Mouse (Mus musculus) adrenal gland, postnatal 10 days (tissue): ENCODE data around the gene Gm11034. TPM values are rescaled to one million over a fixed set of nuclear protein-coding genes. Genes with fewer than 3 reads are reported as not detected.
A peak's percentile ranks its signal among the peaks of the same experiment; 100 is the strongest.

Source experiments
- DNase-seq: peaks from one replicate; pipeline ENCODE4 v3.0.0; 2021; ENCODE audit warnings: mixed read lengths
- total RNA-seq, 2 experiments: library from RNA; stranded (reverse); gene quantifications; 2 replicates each; pipeline ENCODE4 v1.2.3; 2021

Gm11034 gene
- total RNA-seq, 2 experiments from 2014 or later: not detected

DNA sequence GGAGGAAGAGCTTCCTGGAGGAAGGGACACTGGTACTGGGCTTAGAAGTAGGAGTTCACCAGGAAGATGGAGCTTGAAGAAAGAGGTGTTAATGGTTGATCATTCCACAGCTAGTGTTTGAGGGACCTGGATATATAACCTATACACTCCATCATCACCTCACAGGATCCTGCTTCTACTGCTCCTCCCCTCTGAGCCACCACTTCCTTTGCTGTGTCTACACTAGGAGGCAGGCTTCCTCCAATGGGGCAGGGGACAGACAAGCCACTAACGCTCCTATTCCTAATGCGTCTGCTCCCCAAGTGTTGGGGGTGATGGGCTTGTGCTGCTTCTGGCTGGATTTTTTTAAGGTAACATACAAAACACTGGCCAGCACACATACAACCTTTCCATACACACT is 2.7 kb downstream of the Gm11034 start:
- DNase-seq: no peak

DNA sequence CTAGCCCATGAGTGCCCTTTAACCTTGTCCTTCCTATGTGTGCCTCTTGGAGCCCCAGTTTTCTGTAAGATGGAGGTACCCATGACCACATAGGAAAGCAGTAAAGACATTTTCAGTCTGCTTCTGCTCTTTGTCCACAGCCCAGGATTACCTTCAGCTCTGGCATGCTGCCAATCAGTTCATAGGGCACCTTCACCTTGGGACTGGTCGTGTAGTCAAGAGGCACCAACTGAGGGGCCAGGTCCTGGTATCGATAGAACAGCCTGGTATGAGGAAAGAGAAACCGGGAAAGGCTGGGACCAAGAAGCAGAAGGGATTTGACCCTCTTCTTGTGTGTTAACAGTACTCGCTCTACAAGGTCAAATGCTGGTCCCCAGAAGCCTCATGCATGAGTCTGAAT is 3.2 kb downstream of the Gm11034 start:
- DNase-seq: no peak

DNA sequence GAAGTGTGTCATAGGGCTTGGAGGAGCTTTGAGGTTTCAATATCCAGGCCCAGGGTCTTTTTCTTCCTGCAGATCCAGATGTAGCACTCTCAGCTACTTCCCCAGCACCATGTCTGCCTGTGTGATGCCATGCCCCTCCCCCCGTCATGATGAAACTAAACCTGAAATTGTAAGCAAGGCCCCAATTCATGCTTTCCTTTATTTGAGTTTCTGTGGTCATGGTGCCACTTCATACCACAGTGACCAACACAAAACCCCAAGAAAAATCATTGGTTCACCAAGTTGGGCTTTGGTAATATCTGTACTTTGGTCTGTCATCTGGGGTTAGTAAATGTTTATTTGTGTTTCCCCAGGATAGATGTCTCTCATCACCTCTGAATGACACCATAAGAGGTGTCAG is 4.9 kb downstream of the Gm11034 start:
- no peak for DNase-seq

DNA sequence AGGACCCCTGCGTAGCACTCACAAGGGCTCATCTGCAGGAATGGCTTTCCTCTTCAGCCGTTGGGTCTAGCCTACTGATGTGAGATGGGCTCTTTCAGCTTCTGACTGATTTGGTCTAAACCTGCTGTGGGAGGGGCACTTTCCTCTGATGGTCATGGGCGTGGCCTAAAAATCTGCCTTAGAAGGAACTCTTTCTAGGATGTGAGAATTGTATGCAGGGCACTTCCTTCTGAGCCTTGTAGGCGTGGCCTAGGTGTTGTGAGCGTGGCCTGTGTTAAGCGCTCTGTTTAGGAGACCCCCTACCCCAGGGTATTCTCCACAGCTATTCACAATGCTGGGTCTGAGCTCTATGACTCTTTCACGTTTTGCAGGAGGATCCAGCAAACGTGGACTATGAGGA is 15.4 kb downstream of the Gm11034 start:
- DNase-seq: no peak

DNA sequence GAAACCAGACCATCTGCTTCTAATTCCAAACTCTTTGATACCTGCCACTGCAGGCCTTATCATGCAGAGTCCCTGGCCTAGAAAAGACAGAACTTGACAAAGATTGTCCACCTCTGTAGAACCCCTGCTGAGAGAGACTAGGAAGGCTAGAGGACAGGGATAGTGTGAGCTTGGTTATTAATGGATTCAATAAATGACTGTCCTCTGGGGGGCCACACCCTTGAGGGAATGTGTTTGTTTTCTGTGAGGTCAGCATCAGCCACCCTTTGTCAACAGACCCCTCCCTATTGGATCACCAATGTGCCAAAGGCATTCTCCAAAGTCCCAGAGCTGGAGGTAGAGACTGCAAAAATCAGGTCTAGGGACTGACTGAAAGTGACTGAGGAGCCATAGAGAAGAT is 21.4 kb downstream of the Gm11034 start:
- DNase-seq: no peak

DNA sequence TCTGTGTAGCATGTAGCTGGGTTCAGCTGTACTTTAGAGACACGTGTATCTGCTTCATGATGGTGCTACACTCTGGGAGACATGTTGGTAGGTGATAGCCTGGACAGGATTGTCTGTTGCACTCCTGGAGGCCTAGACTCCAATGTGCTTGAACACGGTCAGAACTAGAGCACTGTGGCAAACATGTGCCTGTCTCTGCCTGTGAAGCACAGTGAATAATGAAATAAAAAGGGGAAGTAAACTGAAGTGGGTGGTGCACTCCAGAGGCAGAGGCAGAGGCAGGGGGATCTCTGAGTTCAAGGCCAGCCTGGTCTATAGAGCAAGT is 23.3 kb downstream of the Gm11034 start:
- DNase-seq: no peak

DNA sequence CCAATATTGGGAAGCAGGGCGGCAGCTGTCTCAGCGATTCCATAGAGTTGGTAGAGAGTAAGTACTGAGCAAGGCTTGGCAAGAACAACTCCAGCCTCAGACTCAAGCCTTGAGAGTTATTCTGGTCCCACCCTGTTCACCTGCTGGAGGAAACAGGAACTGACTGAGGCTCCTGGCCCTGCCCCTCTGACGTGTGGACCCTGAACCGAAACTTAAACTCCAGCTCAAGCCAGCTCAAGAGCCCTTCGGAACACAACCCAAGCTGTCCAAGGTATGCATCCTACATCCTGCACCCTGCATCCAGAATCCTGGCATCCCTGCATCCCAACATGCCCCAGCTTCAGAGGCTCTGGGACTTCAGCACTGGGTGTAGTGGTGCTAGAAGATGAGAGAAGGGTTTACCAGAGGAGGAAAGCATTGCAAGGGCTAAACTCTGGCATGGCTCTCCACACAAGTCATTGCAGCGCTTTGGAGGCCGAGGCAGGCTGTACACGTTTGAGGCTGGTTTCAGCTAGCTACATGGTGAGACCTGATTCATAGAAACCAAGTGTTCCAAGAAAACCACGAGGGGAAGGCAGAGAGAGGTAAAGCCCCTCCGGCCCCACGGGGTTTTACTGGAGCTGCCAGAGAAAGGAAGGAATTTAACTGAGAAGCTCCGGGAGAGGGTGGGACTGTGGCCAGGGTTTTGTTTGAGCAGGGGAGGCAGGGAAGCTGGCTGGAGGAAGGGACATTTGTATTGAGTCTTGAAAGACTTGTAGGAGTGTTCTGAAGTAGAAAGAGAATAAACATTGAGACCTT is 23.8 kb downstream of the Gm11034 start, which contains the start of gene Hsh2d:
TSS of gene Hsh2d (plus strand) at position 222 of the 798 bp plus-strand sequence.
- no peak for DNase-seq

DNA sequence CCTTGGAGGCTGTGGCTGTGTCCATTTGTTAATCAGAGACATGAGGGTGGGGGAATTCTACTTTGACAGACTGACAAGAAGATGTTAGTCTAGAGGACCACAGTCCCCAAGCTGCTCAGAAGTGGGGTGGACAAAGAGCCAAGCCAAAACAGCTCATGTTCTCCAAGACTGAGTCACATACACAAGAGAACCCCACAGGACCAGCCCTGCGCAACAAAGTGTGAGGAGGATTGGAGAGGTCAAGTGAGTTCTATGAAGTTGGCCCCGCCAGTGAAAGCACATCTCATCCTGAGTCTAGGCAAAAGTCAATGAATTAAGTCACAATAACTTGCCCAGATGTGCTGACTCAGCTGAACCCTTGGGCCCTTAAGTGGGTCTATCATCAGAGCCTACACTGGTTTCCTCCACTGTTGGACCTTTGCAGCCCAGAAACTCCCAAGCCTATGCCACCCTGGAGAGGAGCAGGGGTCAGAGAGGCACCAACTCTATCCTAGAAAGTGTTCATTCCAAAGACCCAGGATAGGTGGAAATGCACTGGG is 25.6 kb downstream of the Gm11034 start:
- no peak for DNase-seq

DNA sequence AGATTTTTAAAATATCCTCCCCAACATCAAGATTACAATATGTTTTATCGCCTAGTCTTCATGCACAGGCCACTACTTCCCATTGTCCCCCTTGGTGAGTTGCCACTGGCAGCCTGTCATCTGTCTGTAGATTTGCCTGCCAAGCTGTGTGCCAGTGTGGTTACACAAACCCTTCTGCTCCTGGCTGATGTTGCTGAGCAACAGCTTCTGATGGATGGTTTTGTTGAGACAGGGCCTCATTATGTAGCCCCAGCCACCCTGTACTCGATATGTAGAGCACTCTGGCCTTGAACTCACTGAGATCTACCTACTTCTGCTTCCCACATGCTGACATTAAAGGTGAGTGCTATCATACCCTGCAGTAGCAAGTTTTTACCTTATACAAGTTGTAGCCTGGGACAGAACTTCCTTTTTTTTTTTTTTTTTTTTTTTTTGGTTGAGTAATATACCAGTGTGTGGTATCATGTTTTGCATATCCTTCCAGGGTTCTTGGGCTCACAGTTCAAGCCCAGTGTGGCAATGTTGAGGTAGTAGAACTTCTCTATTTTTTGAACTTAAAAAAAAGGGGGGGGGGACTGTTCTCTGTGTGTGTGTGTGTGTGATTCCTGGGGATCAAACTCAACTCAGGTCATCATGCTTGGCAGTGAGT is 29.8 kb downstream of the Gm11034 start:
- DNase-seq: peak; percentile 28

DNA sequence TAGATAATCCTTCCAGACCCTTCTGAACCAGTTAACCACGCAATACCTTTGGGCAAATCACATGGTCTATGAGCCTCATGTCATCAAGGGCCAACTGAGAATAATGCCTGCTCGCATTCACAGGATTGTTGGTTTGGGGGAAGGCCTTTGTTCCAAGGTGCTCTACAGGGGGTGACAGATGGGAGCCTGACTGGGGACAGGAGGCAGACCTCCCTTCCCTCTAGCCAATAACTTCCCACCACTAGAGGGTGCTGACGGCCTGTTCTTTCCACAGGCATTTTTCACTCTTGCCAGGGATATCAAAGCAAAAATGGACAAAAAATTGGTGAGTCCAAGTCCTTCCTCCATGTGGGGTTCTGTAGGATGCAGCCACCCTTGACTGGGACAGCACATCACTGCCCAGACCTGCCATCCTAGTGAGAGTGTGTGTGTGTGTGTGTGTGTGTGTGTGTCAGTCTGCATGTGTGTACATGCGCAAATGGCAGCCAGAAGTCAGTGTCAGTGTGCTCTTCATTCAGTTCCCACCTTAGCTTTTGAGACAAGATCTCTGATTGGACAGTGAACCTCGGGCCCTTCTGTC is 36.0 kb downstream of the Gm11034 start:
- DNase-seq: peak; percentile 86

DNA sequence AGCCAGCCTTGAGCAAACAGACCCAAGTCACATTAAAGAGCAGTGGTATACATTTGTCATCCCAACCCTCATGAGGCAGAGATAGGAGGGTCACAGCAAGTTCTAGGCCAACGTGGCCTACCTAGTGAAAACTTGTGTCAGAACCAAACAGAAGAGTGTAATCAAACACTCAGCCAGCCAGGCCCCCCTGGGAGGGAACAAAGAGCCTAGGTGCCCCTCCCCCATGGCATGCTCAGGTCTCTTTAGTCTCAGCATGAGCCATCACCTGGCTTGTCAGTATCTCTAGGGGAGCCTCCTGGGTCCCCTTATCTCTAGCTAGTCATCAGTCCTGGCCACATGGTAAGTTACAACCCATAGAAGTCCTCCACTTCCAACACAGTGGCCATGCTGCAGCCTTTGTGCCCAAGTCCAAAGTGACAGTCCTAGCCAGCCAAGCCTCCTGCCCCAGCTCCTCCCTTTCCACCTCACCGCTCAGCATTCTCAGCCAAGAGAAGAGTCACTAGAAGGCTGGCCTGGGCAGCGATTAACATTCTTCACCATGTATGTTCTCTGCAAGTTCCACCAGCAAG is 43.7 kb downstream of the Gm11034 start:
- DNase-seq: no peak

DNA sequence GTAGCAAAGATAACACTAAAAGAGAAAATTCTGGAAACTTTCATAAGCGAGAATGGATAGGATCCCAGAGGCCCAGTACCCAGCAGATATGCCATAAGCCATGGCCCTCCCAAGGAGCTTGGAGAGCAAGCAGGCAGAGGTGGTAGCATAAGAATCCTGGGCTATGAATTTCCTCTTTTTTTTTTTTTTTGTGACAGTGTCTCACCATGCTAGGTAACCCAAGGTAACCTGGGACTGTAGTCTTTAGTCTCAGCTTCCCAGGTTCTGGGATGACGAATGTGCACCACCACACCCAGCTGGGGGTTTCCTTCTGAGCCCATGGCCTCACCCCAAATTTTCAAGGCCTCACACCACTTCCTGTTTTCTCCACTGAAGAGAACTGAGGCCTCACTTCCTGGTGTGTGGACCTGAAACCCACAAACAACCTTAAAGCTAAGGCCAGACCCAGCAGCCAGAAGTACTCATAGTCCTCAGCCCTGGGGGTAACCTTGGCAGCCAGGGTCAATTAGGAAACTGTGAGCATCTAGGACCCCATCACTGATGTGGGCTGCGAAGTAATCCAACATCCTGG is 44.3 kb downstream of the Gm11034 start:
- no peak for DNase-seq

Other genes with a start within 250 kb of the Gm11034 start
- gene Cyp4f18, start 204.0 kb downstream of the Gm11034 start, total RNA-seq: 1 to 10 TPM; 1.7 to 1.8 TPM
- gene Olfr372, start 172.4 kb downstream of the Gm11034 start, total RNA-seq: not detected
- not detected for gene Olfr373, start 130.5 kb downstream of the Gm11034 start, total RNA-seq
- gene Olfr374, start 106.6 kb downstream of the Gm11034 start, total RNA-seq: not detected
- gene Tpm4, start 78.7 kb downstream of the Gm11034 start, total RNA-seq: 100 to 1,000 TPM; 201 to 246 TPM
- gene Rab8a, start 52.4 kb downstream of the Gm11034 start, total RNA-seq: 10 to 100 TPM; 60.9 to 64.7 TPM
- gene Hsh2d, start 24.0 kb downstream of the Gm11034 start, total RNA-seq: under 1 TPM; 0.21 to 0.27 TPM
- gene Cib3, start 799 bp downstream of the Gm11034 start, total RNA-seq: not detected
- 10 to 100 TPM; 43.8 to 46.8 TPM for gene Fam32a, start 6.1 kb upstream of the Gm11034 start, total RNA-seq
- 10 to 100 TPM; 66.8 to 81.0 TPM for gene Ap1m1, start 26.4 kb upstream of the Gm11034 start, total RNA-seq
- 10 to 100 TPM; 18.5 to 18.7 TPM for gene Gm10282, start 91.6 kb upstream of the Gm11034 start, total RNA-seq
- 10 to 100 TPM; 48.0 to 99.9 TPM for gene Klf2, start 105.4 kb upstream of the Gm11034 start, total RNA-seq
- gene Eps15l1, start 207.8 kb upstream of the Gm11034 start, total RNA-seq: 10 to 100 TPM; 41.6 to 63.1 TPM
- gene Calr3, start 230.2 kb upstream of the Gm11034 start, total RNA-seq: 1 to 10 TPM; 4.0 to 4.1 TPM
- gene 1700030K09Rik, start 230.2 kb upstream of the Gm11034 start, total RNA-seq: 10 to 100 TPM in 1 of 2 experiments, 1 to 10 TPM in 1; 6.8 to 12.7 TPM